Mouse (Mus musculus) kidney, adult 2 months (tissue): Measurements from ENCODE around the gene Rbbp4.

Source experiments
- CTCF ChIP-seq: fragments of 200-500 bp; conservative IDR thresholded peaks from 2 replicates; pipeline ENCODE4 v1.5.1; 2011; ENCODE audit warnings: low read depth, mild to moderate bottlenecking, control low read depth, low read length, moderate library complexity, mixed read lengths; ENCODE audit not compliant: insufficient read depth, insufficient read length
- POLR2A ChIP-seq: fragments of 200-500 bp; IDR thresholded peaks from one replicate; pipeline ENCODE4 v1.6.1; 2011; ENCODE audit warnings: low read depth, low read length, control low read depth

GRCm38 (mm10) chr4:129351111-129351510 lies 15.9 kb upstream of the Rbbp4 start:
- TF ChIP-seq POLR2A: no peak
- no peak for TF ChIP-seq CTCF
